Mouse (Mus musculus): ENCODE results near the gene Ccdc88c.

- TF ChIP-seq CTCF (IDR thresholded peaks at IDR 0.05; ENCODE audit: control insufficient read depth, insufficient read depth, low read length): no peak
- TF ChIP-seq POLR2A (IDR thresholded peaks at IDR 0.05; ENCODE audit: borderline replicate concordance, control insufficient read depth, low read depth, low read length): no peak
Measured at GRCm38 (mm10) chr12:100924646-100925339, 104.1 kb downstream of the Ccdc88c start.
